Mouse (Mus musculus): ENCODE results near the gene Igf2bp2.

Gene Igf2bp2

GRCm38 (mm10) chr16:22038554-22038953, 124.5 kb downstream of the Igf2bp2 start:
- no peak for DNase-seq (ENCODE audit: low spot score)

GRCm38 (mm10) chr16:22027474-22027873, 135.6 kb downstream of the Igf2bp2 start:
- DNase-seq (ENCODE audit: low spot score): no peak

GRCm38 (mm10) chr16:22022122-22022521, 141.0 kb downstream of the Igf2bp2 start:
- DNase-seq (ENCODE audit: low spot score): no peak

GRCm38 (mm10) chr16:22015569-22015968, 147.5 kb downstream of the Igf2bp2 start:
- DNase-seq (ENCODE audit: low spot score): no peak

- DNase-seq (ENCODE audit: low spot score): no peak
These were observed 153.5 kb downstream of the Igf2bp2 start for GRCm38 (mm10) chr16:22009596-22009995.

GRCm38 (mm10) chr16:22009099-22009584, 154.0 kb downstream of the Igf2bp2 start, which contains the start of gene Senp2:
TSS of gene Senp2 (plus strand) at chr16:22009484.
- DNase-seq (ENCODE audit: low spot score): peak; percentile 99
